Mouse (Mus musculus) CH12.LX (cell line): Measurements from ENCODE around the gene Rhbg. TPM values are rescaled to one million over a fixed set of nuclear protein-coding genes. Genes with fewer than 3 reads are reported as not detected.

Source experiments
- DNase-seq: peaks from one replicate; pipeline ENCODE4 v3.0.0-alpha.2; 2013; ENCODE audit errors: extremely low read depth
- H3K27ac ChIP-seq: 2 replicates; pipeline ENCODE4 v1.5.1; 2012; ENCODE audit warnings: low read depth, mild to moderate bottlenecking, control low read depth, moderate library complexity; ENCODE audit not compliant: insufficient read depth
- H3K27me3 ChIP-seq: replicated peaks from 2 replicates; pipeline ENCODE3; 2012; ENCODE audit warnings: inconsistent platforms
- H3K36me3 ChIP-seq, 2 experiments: replicated peaks in 1 of 2; 2 replicates each; pipeline versions ENCODE3 to v1.6.1; 2012; ENCODE audit warnings: inconsistent platforms in 1 of 2, low read length in 1 of 2, mild to moderate bottlenecking in 1 of 2, mixed read lengths in 1 of 2, moderate library complexity in 1 of 2; ENCODE audit not compliant: control insufficient read depth in 1 of 2, insufficient read depth in 1 of 2
- H3K4me1 ChIP-seq, 2 experiments: 2 replicates each; pipeline ENCODE4 v1.6.1; 2012; ENCODE audit warnings: inconsistent platforms in 1 of 2, moderate library complexity in 1 of 2; ENCODE audit not compliant: insufficient read depth in 2 of 2, control insufficient read depth in 1 of 2
- H3K4me2 ChIP-seq: 2 replicates; pipeline ENCODE4 v1.6.1; 2012; ENCODE audit warnings: low read depth, mild to moderate bottlenecking, control low read depth; ENCODE audit not compliant: poor library complexity, insufficient read depth, severe bottlenecking
- H3K4me3 ChIP-seq, 3 experiments: fragments of 150-350 bp in 1 of 3; sonication (generic) in 1 of 3; replicated peaks in 1 of 3; 2 replicates each; pipeline versions ENCODE3 to v1.5.1; 2011 to 2012; ENCODE audit warnings: low read depth in 2 of 3, low read length in 2 of 3, mild to moderate bottlenecking in 2 of 3, moderate library complexity in 2 of 3, control low read depth in 1 of 3, improper control_type of control experiment in 1 of 3, inconsistent platforms in 1 of 3, mixed read lengths in 1 of 3; ENCODE audit not compliant: poor library complexity in 1 of 3
- H3K79me2 ChIP-seq: replicated peaks from 2 replicates; pipeline ENCODE4 v1.6.1; 2012; ENCODE audit warnings: mild to moderate bottlenecking, moderate library complexity; ENCODE audit not compliant: control insufficient read depth, poor library complexity, insufficient read depth, severe bottlenecking; ENCODE audit errors: extremely low read depth
- H3K9ac ChIP-seq: 2 replicates; pipeline ENCODE4 v1.6.1; 2012; ENCODE audit warnings: low read depth, mild to moderate bottlenecking, control low read depth, moderate library complexity; ENCODE audit not compliant: insufficient read depth
- H3K9me3 ChIP-seq: replicated peaks from 2 replicates; pipeline ENCODE3; 2012; ENCODE audit warnings: low read length, inconsistent platforms, mixed read lengths
- CHD1 ChIP-seq: IDR thresholded peaks from 2 replicates; pipeline ENCODE4 v1.6.1; 2012; ENCODE audit warnings: low read depth, low read length, improper control_type of control experiment, inconsistent platforms
- ETS1 ChIP-seq: conservative IDR thresholded peaks from 2 replicates; pipeline ENCODE4 v1.6.1; 2012; ENCODE audit warnings: low read depth, mild to moderate bottlenecking, inconsistent platforms, low read length, improper control_type of control experiment, moderate library complexity
- GABPA ChIP-seq: IDR thresholded peaks from 2 replicates; pipeline ENCODE4 v1.6.1; 2012; ENCODE audit warnings: low read depth, low read length, improper control_type of control experiment, inconsistent platforms; ENCODE audit not compliant: insufficient replicate concordance
- JUN ChIP-seq: IDR thresholded peaks from 2 replicates; pipeline ENCODE4 v1.6.1; 2011; ENCODE audit warnings: low read depth, mild to moderate bottlenecking, low read length, improper control_type of control experiment, moderate library complexity; ENCODE audit not compliant: insufficient read depth
- KAT2A ChIP-seq: IDR thresholded peaks from 2 replicates; pipeline ENCODE4 v1.6.1; 2012; ENCODE audit warnings: low read length, improper control_type of control experiment, inconsistent platforms; ENCODE audit not compliant: insufficient replicate concordance
- MAZ ChIP-seq: IDR thresholded peaks from 2 replicates; pipeline ENCODE4 v1.6.1; 2012; ENCODE audit warnings: low read depth, mild to moderate bottlenecking, inconsistent platforms, low read length, improper control_type of control experiment, moderate library complexity
- NELFE ChIP-seq: IDR thresholded peaks from 2 replicates; pipeline ENCODE4 v1.6.1; 2011; ENCODE audit warnings: low read depth, low read length, improper control_type of control experiment
- NRF1 ChIP-seq: IDR thresholded peaks from 2 replicates; pipeline ENCODE4 v1.6.1; 2014; ENCODE audit warnings: low read depth, mild to moderate bottlenecking, inconsistent platforms, low read length, improper control_type of control experiment, moderate library complexity
- POLR2A ChIP-seq: IDR thresholded peaks from 2 replicates; pipeline ENCODE4 v1.6.1; 2011; ENCODE audit warnings: low read depth, mild to moderate bottlenecking, improper control_type of control experiment, low read length
- POLR2AphosphoS2 ChIP-seq: IDR thresholded peaks from 2 replicates; pipeline ENCODE4 v1.6.1; 2011; ENCODE audit warnings: low read depth, low read length, improper control_type of control experiment
- SIN3A ChIP-seq: IDR thresholded peaks from 2 replicates; pipeline ENCODE4 v1.6.1; 2012; ENCODE audit warnings: low read length, improper control_type of control experiment, inconsistent platforms
- UBTF ChIP-seq: IDR thresholded peaks from 2 replicates; pipeline ENCODE4 v1.6.1; 2012; ENCODE audit warnings: low read depth, mild to moderate bottlenecking, inconsistent platforms, low read length, improper control_type of control experiment, moderate library complexity
- dilution Hi-C: fragments of 300-500 bp; cut with MboI; formaldehyde crosslinking; loops from 2 replicates; pipeline ENCODE4 v1.14.3; 2020; ENCODE audit warnings: low sequenced_read_pairs; ENCODE audit not compliant: extremely low pct_unique_long_range_greater_than_20kb, extremely low pct_ligation_motif_present
- in situ Hi-C: fragments of 300-500 bp; cut with MboI; formaldehyde crosslinking; loops from 3 replicates; pipeline ENCODE4 v1.14.3; 2019; ENCODE audit warnings: low sequenced_read_pairs, low pct_ligation_motif_present, low pct_unique_long_range_greater_than_20kb, mixed read lengths
- polyA plus RNA-seq: library from polyadenylated mRNA; unstranded; fragments of >175 nt; gene quantifications from 2 replicates; pipeline ENCODE4 v1.2.1, GENCODE M21; 2012; ENCODE audit warnings: low read depth; ENCODE audit not compliant: insufficient read length
- total RNA-seq, 2 experiments: library from RNA; depleted of rRNA; stranded (reverse); fragments of 300-350 nt in 1 of 2; fragments of >200 nt in 1 of 2; gene quantifications; 2 replicates each; pipeline ENCODE4 v1.2.3; 2012 to 2014

The Rhbg gene
- total and polyA plus RNA-seq, 3 experiments = 0.08 TPM; not detected in 2

DNA sequence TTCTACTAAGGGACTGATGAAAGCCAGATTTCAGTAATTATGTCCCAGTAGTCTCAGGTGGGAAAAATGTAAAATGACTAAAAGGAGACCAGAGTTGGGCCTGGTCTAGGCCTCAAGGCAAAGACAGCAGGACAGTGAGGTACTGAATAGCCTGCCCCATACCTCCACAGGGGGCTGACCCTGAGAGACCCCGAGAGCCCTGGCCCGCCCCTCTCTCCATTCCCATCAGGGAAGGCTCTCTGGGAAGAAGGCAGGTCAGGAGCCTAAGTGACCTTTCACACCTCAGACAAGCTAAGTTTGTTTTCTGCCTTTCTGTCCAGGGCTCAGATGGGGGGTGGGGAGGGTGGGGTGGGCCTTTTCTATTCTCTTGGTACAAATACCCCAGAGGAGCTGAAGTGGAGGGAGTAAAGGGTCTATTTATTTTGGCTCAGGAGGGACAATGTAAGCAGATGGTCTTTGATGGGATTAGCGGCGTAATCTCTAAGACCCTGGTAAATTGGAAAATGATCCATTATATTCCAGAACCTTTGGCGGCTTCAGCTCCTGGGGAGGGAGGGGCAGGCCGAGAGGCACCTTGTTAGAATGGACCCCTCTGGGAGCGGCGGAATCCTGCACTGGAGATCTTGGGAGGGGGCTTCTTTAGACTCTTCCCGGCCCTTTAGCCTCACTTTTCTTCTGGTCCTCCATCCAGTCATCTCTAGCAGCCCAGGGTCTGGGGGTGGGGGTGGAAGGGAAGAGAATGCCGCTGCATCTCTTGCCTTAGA lies 56.6 kb downstream of the Rhbg start:
- H3K9ac ChIP-seq = no peak overlapping the region
- peaks cover 11% of the 10 kb centered on the region for H3K9me3 ChIP-seq
- no peak for TF ChIP-seq JUN
- no peak for TF ChIP-seq ETS1
- TF ChIP-seq NRF1 = no peak
- no peak for TF ChIP-seq CHD1
- TF ChIP-seq POLR2AphosphoS2 = no peak
- no peak for TF ChIP-seq UBTF
- no peak for TF ChIP-seq MAZ
- TF ChIP-seq KAT2A = no peak
- no peak for TF ChIP-seq NELFE
- no peak for TF ChIP-seq POLR2A
- TF ChIP-seq GABPA = no peak
- TF ChIP-seq SIN3A = no peak
- TF ChIP-seq, all 38 proteins: peak for 0
- DNase-seq = no peak
- H3K36me3 ChIP-seq = no peaks in the 10 kb centered on the region
- no peak overlapping the region for H3K4me3 ChIP-seq
- dilution Hi-C loops = no loop called here
- in situ Hi-C loops = no loop called here
- no peaks in the 10 kb centered on the region for H3K4me1 ChIP-seq
- no peaks in the 10 kb centered on the region for H3K79me2 ChIP-seq
- peaks cover 84% of the 10 kb centered on the region for H3K27me3 ChIP-seq
- H3K4me2 ChIP-seq = no peak overlapping the region
- no peak overlapping the region for H3K27ac ChIP-seq

Other genes starting within 250 kb of the Rhbg start
- gene Hapln2, start 227.1 kb downstream of the Rhbg start, total RNA-seq (2012; rRNA removed) = not detected in 2 replicates
- not detected in 2 replicates for gene Hapln2, start 227.1 kb downstream of the Rhbg start, total RNA-seq (2014; rRNA removed)
- gene Hapln2, start 227.1 kb downstream of the Rhbg start, polyA plus RNA-seq = not detected in 2 replicates
- 49.1 and 64.2 TPM in 2 replicates for gene Gpatch4, start 211.6 kb downstream of the Rhbg start, total RNA-seq (2012; rRNA removed)
- gene Gpatch4, start 211.6 kb downstream of the Rhbg start, total RNA-seq (2014; rRNA removed) = 20.3 and 21.6 TPM in 2 replicates
- gene Gpatch4, start 211.6 kb downstream of the Rhbg start, polyA plus RNA-seq = 128 and 182 TPM in 2 replicates
- 98.1 and 124 TPM in 2 replicates for gene Naxe, start 196.2 kb downstream of the Rhbg start, total RNA-seq (2012; rRNA removed)
- 65.6 and 71.0 TPM in 2 replicates for gene Naxe, start 196.2 kb downstream of the Rhbg start, total RNA-seq (2014; rRNA removed)
- gene Naxe, start 196.2 kb downstream of the Rhbg start, polyA plus RNA-seq = 80.5 and 91.3 TPM in 2 replicates
- gene Ttc24, start 176.4 kb downstream of the Rhbg start, total RNA-seq (2012; rRNA removed) = not detected in 2 replicates
- gene Ttc24, start 176.4 kb downstream of the Rhbg start, total RNA-seq (2014; rRNA removed) = not detected in 2 replicates
- gene Ttc24, start 176.4 kb downstream of the Rhbg start, polyA plus RNA-seq = not detected in 2 replicates
- gene Iqgap3, start 172.7 kb downstream of the Rhbg start, total RNA-seq (2012; rRNA removed) = 15.9 and 21.9 TPM in 2 replicates
- gene Iqgap3, start 172.7 kb downstream of the Rhbg start, total RNA-seq (2014; rRNA removed) = 12.1 and 13.0 TPM in 2 replicates
- 16.1 and 18.3 TPM in 2 replicates for gene Iqgap3, start 172.7 kb downstream of the Rhbg start, polyA plus RNA-seq
- gene Mef2d, start 112.3 kb downstream of the Rhbg start, total RNA-seq (2012; rRNA removed) = 10.9 and 11.0 TPM in 2 replicates
- gene Mef2d, start 112.3 kb downstream of the Rhbg start, total RNA-seq (2014; rRNA removed) = 4.3 and 4.8 TPM in 2 replicates
- gene Mef2d, start 112.3 kb downstream of the Rhbg start, polyA plus RNA-seq = 51.2 and 75.8 TPM in 2 replicates
- gene Gm38392, start 32.5 kb upstream of the Rhbg start, total RNA-seq (2012; rRNA removed) = 0.08 TPM in 1 of 2 replicates, not detected in the other
- not detected in 2 replicates for gene Gm38392, start 32.5 kb upstream of the Rhbg start, total RNA-seq (2014; rRNA removed)
- gene Gm38392, start 32.5 kb upstream of the Rhbg start, polyA plus RNA-seq = not detected in 2 replicates
- 9.3 and 9.5 TPM in 2 replicates for gene Tsacc, start 42.3 kb upstream of the Rhbg start, total RNA-seq (2012; rRNA removed)
- gene Tsacc, start 42.3 kb upstream of the Rhbg start, total RNA-seq (2014; rRNA removed) = 4.4 and 6.7 TPM in 2 replicates
- 9.1 and 11.3 TPM in 2 replicates for gene Tsacc, start 42.3 kb upstream of the Rhbg start, polyA plus RNA-seq
- gene Cct3, start 42.4 kb upstream of the Rhbg start, total RNA-seq (2012; rRNA removed) = 755 and 1,009 TPM in 2 replicates
- 742 and 817 TPM in 2 replicates for gene Cct3, start 42.4 kb upstream of the Rhbg start, total RNA-seq (2014; rRNA removed)
- gene Cct3, start 42.4 kb upstream of the Rhbg start, polyA plus RNA-seq = 546 and 579 TPM in 2 replicates
- gene Glmp, start 70.3 kb upstream of the Rhbg start, total RNA-seq (2012; rRNA removed) = 67.4 and 75.6 TPM in 2 replicates
- gene Glmp, start 70.3 kb upstream of the Rhbg start, total RNA-seq (2014; rRNA removed) = 37.8 and 42.7 TPM in 2 replicates
- gene Glmp, start 70.3 kb upstream of the Rhbg start, polyA plus RNA-seq = 134 and 163 TPM in 2 replicates
- gene Tmem79, start 81.4 kb upstream of the Rhbg start, total RNA-seq (2012; rRNA removed) = 3.2 and 3.4 TPM in 2 replicates
- 1.0 and 1.6 TPM in 2 replicates for gene Tmem79, start 81.4 kb upstream of the Rhbg start, total RNA-seq (2014; rRNA removed)
- 3.5 and 3.7 TPM in 2 replicates for gene Tmem79, start 81.4 kb upstream of the Rhbg start, polyA plus RNA-seq
- 58.3 and 65.9 TPM in 2 replicates for gene Smg5, start 81.6 kb upstream of the Rhbg start, total RNA-seq (2012; rRNA removed)
- gene Smg5, start 81.6 kb upstream of the Rhbg start, total RNA-seq (2014; rRNA removed) = 43.7 and 44.8 TPM in 2 replicates
- 77.0 and 81.6 TPM in 2 replicates for gene Smg5, start 81.6 kb upstream of the Rhbg start, polyA plus RNA-seq
- gene Paqr6, start 109.9 kb upstream of the Rhbg start, total RNA-seq (2012; rRNA removed) = 0.08 and 0.13 TPM in 2 replicates
- gene Paqr6, start 109.9 kb upstream of the Rhbg start, total RNA-seq (2014; rRNA removed) = not detected in 2 replicates
- 0.21 and 0.42 TPM in 2 replicates for gene Paqr6, start 109.9 kb upstream of the Rhbg start, polyA plus RNA-seq
- gene Bglap3, start 118.0 kb upstream of the Rhbg start, total RNA-seq (2012; rRNA removed) = 0.59 and 1.0 TPM in 2 replicates
- gene Bglap3, start 118.0 kb upstream of the Rhbg start, total RNA-seq (2014; rRNA removed) = 1.7 and 2.7 TPM in 2 replicates
- 2.0 and 2.1 TPM in 2 replicates for gene Bglap3, start 118.0 kb upstream of the Rhbg start, polyA plus RNA-seq
- gene Bglap2, start 124.0 kb upstream of the Rhbg start, total RNA-seq (2012; rRNA removed) = not detected in 2 replicates
- not detected in 2 replicates for gene Bglap2, start 124.0 kb upstream of the Rhbg start, total RNA-seq (2014; rRNA removed)
- not detected in 2 replicates for gene Bglap2, start 124.0 kb upstream of the Rhbg start, polyA plus RNA-seq
- not detected in 2 replicates for gene Bglap, start 129.8 kb upstream of the Rhbg start, total RNA-seq (2012; rRNA removed)
- gene Bglap, start 129.8 kb upstream of the Rhbg start, total RNA-seq (2014; rRNA removed) = not detected in 2 replicates
- not detected in 2 replicates for gene Bglap, start 129.8 kb upstream of the Rhbg start, polyA plus RNA-seq
- 99.1 and 99.9 TPM in 2 replicates for gene Pmf1, start 155.6 kb upstream of the Rhbg start, total RNA-seq (2012; rRNA removed)
- 102 and 104 TPM in 2 replicates for gene Pmf1, start 155.6 kb upstream of the Rhbg start, total RNA-seq (2014; rRNA removed)
- gene Pmf1, start 155.6 kb upstream of the Rhbg start, polyA plus RNA-seq = 135 and 144 TPM in 2 replicates
- 8.9 and 11.5 TPM in 2 replicates for gene Slc25a44, start 170.4 kb upstream of the Rhbg start, total RNA-seq (2012; rRNA removed)
- gene Slc25a44, start 170.4 kb upstream of the Rhbg start, total RNA-seq (2014; rRNA removed) = 12.9 and 13.2 TPM in 2 replicates
- 15.9 and 17.5 TPM in 2 replicates for gene Slc25a44, start 170.4 kb upstream of the Rhbg start, polyA plus RNA-seq
- 4.5 and 4.7 TPM in 2 replicates for gene Sema4a, start 206.5 kb upstream of the Rhbg start, total RNA-seq (2012; rRNA removed)
- 2.3 and 3.5 TPM in 2 replicates for gene Sema4a, start 206.5 kb upstream of the Rhbg start, total RNA-seq (2014; rRNA removed)
- 7.1 and 7.9 TPM in 2 replicates for gene Sema4a, start 206.5 kb upstream of the Rhbg start, polyA plus RNA-seq